Mouse (Mus musculus) macrophage (primary cell): ENCODE results near the gene Rad9a. TPM values are rescaled to one million over a fixed set of nuclear protein-coding genes. Genes with fewer than 3 reads are reported as not detected.
A peak's percentile ranks its signal among the peaks of the same experiment; 100 is the strongest.

Source experiments
- H3K27ac ChIP-seq: fragments of 350-480 bp; formaldehyde crosslinking; 2 replicates; pipeline ENCODE4 v1.9.0; 2021
- H3K36me3 ChIP-seq: fragments of 350-480 bp; formaldehyde crosslinking; 2 replicates; pipeline ENCODE4 v1.9.0; 2021; ENCODE audit errors: inconsistent target
- H3K4me3 ChIP-seq: fragments of 350-480 bp; formaldehyde crosslinking; 2 replicates; pipeline ENCODE4 v1.9.0; 2021; ENCODE audit errors: inconsistent target
- H3K79me2 ChIP-seq: fragments of 350-480 bp; formaldehyde crosslinking; 2 replicates; pipeline ENCODE4 v1.9.0; 2021; ENCODE audit errors: inconsistent target
- WGBS: methylation state at CpG from one replicate; pipeline ENCODE4 v1.1.7; 2026; ENCODE audit warnings: inconsistent platforms; ENCODE audit not compliant: missing documents; 5-methylcytosine and 5-hydroxymethylcytosine counted together
- polyA plus RNA-seq: library from polyadenylated mRNA; stranded (reverse); fragments of 250-400 nt; gene quantifications from 3 replicates; pipeline ENCODE4 v1.2.4, GENCODE M21; 2018; ENCODE audit warnings: inconsistent platforms

Rad9a gene
- polyA plus RNA-seq, 1 experiment from 2014 or later: 16.7 TPM

DNA sequence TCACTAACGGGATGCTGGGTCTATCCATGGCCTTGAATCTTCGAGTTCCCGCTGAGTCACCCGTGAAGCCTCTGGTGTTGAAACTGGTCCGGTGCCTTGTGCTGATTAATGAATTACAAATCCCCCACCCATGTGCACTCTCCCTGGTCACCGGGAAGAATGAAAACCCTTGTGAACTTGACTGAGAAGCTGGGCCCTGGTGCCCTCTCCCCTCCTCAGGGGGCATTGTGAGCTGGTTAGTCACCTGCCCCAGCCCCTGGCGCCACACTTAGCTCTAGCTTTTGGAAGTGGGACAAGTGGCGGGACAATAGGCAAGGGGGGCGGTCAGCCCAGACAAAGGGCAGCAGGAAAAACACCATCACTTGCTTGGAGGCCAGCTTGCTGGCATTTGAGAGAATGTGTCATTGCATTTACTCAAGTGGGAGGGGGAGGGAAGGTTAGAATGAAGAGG is 12.1 kb upstream of the Rad9a start:
- Histone ChIP-seq H3K79me2 (no peaks in the 10 kb centered on the region), H3K36me3 (no peaks in the 10 kb centered on the region), H3K27ac (no peak overlapping the region), H3K4me3 (no peak overlapping the region)
- WGBS: 8% methylated on average over 9 of the region's 9 CpGs

DNA sequence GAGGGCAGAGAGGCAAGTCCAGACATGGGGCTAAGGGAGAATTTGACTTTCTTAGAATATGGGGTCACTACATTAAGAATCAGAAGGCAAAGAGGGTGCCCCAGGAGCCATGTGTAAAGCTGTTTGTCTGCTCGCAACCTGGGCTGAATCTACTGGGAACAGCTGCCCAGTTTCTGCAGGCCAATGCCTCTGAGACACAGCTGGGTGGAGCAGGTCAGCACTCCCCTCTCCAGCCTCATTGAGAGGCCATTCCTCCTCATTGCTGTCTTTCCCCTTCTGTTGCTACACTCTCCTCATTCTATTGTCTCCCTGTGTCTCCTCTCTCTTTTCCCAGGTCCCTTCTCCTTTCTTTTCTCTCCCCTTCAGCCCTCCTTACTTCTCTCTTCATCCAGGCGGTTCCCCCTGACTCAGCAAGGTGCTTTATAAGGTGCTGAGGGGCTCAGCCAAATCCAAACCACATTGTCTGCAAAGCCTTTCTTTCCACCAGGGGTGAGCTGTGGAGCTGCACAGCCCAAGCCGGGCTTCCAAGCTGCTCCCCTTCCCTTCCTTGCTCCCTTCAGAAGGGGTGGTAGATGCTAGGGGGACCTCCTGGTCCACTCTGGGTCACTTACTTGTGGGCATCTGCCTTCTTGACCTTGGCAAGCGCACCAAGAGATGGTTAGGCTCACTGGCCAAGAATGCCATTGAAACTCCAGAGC is 10.6 kb upstream of the Rad9a start:
- Histone ChIP-seq H3K4me3 (no peak overlapping the region), H3K79me2 (no peaks in the 10 kb centered on the region), H3K36me3 (no peaks in the 10 kb centered on the region), H3K27ac (no peak overlapping the region)
- WGBS: 93% methylated on average over 4 of the region's 4 CpGs

DNA sequence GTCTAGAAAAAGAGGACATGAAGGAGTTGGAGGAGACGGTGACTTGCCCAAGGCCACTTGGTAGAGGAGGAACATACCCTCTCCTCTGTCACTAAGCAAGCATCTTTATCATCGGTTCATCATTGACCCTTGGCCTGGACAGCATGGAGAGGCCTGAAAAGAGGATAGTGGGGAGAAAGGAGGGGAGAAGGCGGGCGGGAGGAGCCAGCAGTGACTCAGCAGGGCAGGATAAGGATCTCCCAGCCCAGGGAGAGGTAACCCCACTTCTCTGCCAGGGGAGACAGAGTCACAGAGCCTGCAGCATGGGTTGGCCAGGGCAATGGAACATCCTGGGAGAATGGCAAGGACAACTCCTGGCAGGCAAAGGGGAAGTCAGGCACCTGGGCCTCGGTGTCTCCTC is 7.1 kb upstream of the Rad9a start:
- 69% methylated on average over 4 of the region's 5 CpGs for WGBS
- no peak overlapping the region for H3K27ac ChIP-seq
- H3K36me3 ChIP-seq: no peaks in the 10 kb centered on the region
- H3K79me2 ChIP-seq: no peaks in the 10 kb centered on the region
- no peak overlapping the region for H3K4me3 ChIP-seq

DNA sequence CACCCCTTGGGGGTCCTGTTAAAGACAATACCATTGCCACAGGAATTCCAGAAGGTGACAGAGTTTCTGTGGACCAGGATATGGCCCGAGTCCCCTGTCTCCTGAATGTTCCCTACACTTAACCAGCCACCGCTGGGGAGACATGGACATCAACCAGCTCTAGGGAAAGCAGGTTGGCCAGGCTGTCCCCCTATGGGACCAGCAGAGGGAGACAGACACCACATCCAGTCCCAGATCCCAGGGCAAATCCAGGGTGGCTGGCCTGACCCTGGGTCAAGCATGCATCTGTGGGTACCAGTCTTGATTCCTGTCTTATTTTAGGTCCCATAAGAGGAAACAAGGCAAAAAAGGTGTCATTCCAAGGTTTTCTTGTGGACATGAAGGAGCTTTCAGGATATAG is 5.5 kb upstream of the Rad9a start:
- no peaks in the 10 kb centered on the region; the same call in 1 of the 2 replicates for H3K79me2 ChIP-seq
- no peak overlapping the region for H3K27ac ChIP-seq
- 0% methylated on average over 2 of the region's 2 CpGs for WGBS
- no peaks in the 10 kb centered on the region for H3K36me3 ChIP-seq
- no peak overlapping the region for H3K4me3 ChIP-seq

DNA sequence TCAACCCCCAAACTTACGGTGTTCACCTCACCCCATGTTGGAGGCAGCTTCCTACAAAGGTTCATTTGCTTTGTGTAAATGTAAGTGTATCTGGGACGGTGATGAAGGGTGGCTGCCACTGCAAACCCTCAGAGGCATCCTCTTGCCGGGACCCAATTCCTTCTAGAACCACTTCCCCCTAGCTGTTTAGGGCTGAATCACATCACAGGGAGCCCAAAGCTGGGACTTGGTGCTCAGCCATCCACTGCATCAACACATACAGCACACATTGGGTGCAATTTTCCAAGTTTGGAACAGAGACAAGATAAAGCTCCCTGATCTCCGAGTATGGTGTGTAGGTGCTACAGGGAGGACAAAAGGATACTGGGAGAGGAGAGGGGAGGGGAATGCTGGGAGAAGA is 3.4 kb upstream of the Rad9a start:
- H3K36me3 ChIP-seq: no peaks in the 10 kb centered on the region
- H3K79me2 ChIP-seq: peaks cover 15% of the 10 kb centered on the region
- H3K27ac ChIP-seq: no peak overlapping the region
- 63% methylated on average over 3 of the region's 4 CpGs for WGBS
- no peak overlapping the region for H3K4me3 ChIP-seq

DNA sequence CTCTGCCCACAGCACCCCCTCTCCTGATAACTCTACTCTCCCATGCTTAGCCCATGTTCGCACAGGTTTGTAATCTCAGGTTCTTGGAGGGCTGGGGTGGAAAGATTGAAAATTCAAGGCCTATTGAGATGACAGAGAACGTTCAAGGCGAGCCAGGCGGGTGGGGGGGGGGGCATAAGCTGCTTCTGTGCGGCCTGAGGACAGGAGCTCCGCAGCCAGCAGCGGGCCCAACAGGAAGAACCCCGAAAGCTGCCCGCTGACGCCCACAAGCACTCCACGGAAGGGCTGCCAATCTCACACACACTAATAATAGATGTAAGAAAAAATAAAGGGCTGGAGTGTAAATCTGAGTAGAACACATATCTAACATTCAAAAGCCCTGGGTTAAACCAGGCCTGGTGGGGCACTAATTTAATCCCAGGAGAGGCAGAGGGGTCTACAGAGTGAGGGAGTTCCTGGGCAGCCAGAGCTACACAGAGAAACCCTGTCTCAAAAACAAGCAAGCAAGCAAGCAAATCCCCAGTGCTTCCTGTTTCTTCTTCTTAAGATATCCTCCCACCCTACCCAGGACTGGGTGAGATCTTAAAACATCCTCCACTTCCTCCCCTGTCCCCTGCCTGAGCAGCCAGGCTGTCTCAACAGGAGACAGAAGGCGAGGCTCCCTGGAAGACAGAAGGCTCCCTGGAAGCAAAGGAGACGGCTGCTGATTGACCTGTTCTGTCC is 2.3 kb upstream of the Rad9a start:
- Histone ChIP-seq H3K27ac (peak overlapping the region; percentile 56), H3K36me3 (no peaks in the 10 kb centered on the region), H3K4me3 (no peak overlapping the region), H3K79me2 (peaks cover 22% of the 10 kb centered on the region)
- WGBS: 15% methylated on average over 8 of the region's 13 CpGs

DNA sequence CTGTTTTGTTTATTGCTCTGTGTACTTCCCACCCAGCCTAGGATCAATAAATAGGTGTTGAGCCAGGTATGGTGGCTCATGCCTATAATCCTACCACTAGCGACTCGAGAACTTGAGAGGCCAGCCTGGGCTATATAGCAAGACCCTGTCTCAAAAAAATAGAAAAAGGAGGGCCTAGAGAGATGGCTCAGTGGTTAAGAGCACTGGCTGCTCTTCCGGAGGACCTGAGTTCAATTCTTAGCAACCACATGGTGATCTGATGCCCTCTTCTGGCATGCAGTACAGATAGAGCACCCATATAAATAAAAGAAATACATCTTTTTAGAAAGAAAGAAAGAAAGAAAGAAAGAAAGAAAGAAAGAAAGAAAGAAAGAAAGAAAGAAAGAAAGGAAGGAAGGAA is 1.7 kb upstream of the Rad9a start:
- Histone ChIP-seq H3K4me3 (no peak overlapping the region), H3K79me2 (peaks cover 22% of the 10 kb centered on the region), H3K27ac (peak overlapping the region; percentile 56), H3K36me3 (0 out of 2 replicates have a peak, but pooled peaks cover 1% of the 10 kb centered on the region)
- WGBS: 24% methylated on average over 3 of the region's 3 CpGs

DNA sequence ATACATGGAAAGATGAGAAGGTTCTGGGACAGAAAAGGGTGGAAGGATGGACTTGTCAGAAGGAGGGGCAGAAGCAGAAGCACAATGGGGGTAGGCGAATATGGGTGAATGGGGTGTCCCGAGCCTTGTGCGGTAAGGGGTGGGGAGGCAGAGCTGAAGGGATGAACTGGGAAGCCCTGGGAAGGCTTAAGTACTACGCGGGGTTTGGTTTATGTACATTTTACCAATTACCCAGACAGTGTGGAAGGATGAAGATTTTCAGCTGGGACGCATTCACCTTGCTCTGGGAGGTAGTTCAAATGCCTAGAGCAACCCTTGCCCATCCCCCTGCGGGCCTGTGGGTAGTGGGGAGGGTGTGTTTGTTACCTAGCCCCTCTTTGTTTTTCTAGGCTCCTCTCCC is 687 bp upstream of the Rad9a start:
- Histone ChIP-seq H3K79me2 (peaks cover 22% of the 10 kb centered on the region), H3K4me3 (peak overlapping the region; percentile 91), H3K36me3 (0 out of 2 replicates have a peak, but pooled peaks cover 11% of the 10 kb centered on the region), H3K27ac (peak overlapping the region; percentile 82)
- 62% methylated on average over 7 of the region's 7 CpGs for WGBS

DNA sequence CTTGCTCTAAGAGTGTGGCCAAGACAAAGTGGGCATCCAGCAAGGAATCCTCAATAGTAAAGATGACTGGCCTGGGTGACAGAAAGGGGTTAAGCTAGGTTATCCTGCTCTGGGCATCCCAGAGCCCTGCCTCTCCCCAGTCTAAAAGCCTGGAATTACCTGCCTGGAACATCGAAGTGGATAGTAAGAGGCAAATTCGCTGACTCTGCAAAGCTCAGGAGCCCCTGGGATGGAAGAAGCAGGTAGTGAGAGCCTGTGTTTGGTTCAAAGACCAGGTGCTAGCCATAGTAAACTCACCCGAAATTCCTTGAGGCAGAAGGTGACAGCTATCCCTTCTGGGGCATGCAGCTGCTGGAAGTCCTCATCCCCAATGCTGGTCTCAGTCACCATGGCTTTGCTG is 4.3 kb downstream of the Rad9a start:
- H3K79me2 ChIP-seq: peaks cover 60% of the 10 kb centered on the region
- H3K27ac ChIP-seq: no peak overlapping the region
- peaks cover 47% of the 10 kb centered on the region for H3K36me3 ChIP-seq
- H3K4me3 ChIP-seq: no peak overlapping the region
- WGBS: 93% methylated on average over 3 of the region's 3 CpGs

DNA sequence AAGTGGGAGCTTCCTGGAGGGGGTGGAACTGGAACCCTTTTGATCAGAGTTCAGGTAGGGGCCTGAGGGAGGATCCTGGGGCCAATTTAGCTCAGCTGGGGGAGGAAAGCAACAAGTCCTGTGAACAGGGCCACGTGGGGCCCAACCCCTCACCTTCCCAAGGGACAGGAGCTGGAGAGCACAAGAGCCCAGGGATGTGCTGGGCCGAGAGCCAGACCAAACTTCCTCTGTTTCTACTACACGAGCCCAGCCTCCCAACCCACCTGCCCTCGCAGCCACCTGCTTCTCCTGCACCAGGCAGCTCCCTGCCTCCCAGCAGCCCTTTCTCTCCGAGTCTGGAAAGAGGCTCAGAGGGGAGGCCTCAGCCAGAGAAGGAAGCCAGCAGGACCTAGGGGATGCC is 4.9 kb downstream of the Rad9a start:
- H3K4me3 ChIP-seq: no peak overlapping the region
- peaks cover 47% of the 10 kb centered on the region for H3K36me3 ChIP-seq
- H3K79me2 ChIP-seq: peaks cover 60% of the 10 kb centered on the region
- 32% methylated on average over 5 of the region's 5 CpGs for WGBS
- no peak overlapping the region for H3K27ac ChIP-seq

DNA sequence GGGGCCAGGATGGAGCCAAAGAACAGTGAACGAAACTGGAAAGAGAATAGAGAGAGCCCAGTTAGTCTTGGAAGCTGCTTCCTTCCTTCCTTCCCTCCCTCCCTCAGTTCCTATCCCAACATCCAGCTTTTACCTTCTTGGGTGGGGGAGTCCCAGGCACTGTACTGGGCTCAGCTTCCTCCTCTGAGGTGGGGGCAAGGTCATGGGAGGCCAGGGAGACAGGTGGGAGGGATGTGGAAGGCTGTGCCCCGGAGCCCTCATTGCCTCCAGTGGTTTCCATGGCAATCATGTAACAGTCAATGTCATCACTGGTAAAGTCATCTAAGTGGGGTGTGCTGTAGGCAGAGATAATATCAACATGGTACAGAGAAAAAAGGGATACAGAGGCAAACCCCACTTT is 5.4 kb downstream of the Rad9a start:
- H3K4me3 ChIP-seq: no peak overlapping the region
- 74% methylated on average over 2 of the region's 2 CpGs for WGBS
- peaks cover 47% of the 10 kb centered on the region for H3K36me3 ChIP-seq
- H3K79me2 ChIP-seq: peaks cover 57% of the 10 kb centered on the region
- H3K27ac ChIP-seq: no peak overlapping the region

DNA sequence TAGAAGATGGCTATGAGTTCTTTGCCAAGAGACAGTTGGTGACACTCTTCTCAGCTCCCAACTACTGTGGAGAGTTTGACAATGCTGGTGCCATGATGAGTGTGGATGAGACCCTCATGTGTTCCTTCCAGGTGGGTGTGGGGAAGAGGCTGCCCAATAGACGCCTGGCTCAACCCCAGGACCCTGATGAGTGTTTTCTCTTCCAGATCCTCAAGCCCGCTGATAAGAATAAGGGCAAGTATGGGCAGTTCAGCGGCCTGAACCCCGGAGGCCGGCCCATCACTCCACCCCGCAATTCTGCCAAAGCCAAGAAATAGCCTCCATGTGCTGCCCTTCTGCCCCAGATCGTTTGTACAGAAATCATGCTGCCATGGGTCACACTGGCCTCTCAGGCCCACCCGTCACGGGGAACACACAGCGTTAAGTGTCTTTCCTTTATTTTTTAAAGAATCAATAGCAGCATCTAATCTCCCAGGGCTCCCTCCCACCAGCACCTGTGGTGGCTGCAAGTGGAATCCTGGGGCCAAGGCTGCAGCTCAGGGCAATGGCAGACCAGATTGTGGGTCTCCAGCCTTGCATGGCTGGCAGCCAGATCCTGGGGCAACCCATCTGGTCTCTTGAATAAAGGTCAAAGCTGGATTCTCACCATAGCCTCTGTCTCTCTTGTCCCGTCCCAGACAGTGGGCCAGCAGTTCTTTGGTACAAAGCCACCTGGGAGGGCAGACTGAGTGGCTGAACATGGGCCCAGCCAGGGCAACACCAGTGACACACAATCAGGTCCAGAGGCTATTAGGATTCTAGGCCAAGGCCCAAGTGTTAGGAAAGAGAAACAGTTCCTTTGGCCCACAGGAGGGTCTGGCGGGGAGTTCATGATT is 6.4 kb downstream of the Rad9a start:
- peaks cover 47% of the 10 kb centered on the region for H3K36me3 ChIP-seq
- no peak overlapping the region for H3K4me3 ChIP-seq
- peaks cover 47% of the 10 kb centered on the region for H3K79me2 ChIP-seq
- H3K27ac ChIP-seq: no peak overlapping the region
- WGBS: 91% methylated on average over 12 of the region's 12 CpGs

DNA sequence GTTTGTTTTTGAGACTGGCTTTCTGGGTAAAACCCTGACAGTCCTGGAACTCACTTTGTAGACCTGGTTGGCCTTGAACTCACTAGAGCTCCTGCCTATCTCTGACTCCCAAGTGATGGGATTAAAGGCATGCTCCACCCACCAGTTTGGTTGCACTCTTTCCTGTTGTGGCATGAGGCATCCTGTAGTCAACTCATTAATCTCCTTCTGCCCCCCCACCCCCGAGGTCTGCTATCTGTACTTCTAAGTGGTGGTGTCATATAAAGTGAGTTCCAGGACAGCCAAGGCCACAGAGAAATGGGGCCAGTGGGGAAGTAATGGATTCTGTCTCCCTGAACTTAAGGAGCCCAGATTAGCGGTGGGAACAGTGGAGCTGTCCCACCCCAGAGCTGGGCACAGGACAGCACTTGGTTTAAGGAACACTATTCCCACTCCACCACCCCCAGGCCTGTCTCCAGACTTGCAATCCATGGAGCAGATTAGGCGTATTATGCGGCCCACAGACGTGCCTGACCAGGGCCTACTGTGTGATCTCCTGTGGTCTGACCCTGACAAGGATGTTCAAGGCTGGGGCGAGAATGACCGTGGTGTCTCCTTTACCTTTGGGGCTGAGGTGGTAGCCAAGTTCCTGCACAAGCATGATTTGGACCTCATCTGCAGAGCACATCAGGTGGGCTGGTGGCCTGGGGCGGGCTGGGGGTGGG is 7.3 kb downstream of the Rad9a start:
- no peak overlapping the region for H3K27ac ChIP-seq
- H3K79me2 ChIP-seq: peaks cover 39% of the 10 kb centered on the region
- peaks cover 47% of the 10 kb centered on the region for H3K36me3 ChIP-seq
- H3K4me3 ChIP-seq: no peak overlapping the region
- 84% methylated on average over 8 of the region's 8 CpGs for WGBS

DNA sequence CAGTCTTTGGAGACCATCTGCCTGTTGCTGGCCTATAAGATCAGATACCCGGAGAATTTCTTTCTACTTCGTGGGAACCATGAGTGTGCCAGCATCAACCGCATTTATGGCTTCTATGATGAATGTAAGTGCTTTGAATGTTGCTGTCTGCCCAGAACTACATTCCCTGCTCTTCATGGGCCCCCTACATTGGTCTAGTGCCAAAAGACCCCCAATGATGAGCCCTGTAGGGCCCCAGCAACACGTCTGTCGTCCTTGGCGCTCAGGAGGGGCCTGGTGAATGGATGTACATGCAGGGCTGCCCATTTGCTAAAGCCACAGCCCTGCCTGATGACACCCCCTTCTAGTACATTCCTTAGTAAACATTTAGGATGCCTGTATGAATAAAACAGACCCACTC is 8.3 kb downstream of the Rad9a start:
- WGBS: 64% methylated on average over 6 of the region's 6 CpGs
- Histone ChIP-seq H3K36me3 (peaks cover 45% of the 10 kb centered on the region), H3K79me2 (peaks cover 39% of the 10 kb centered on the region), H3K4me3 (peak overlapping the region; percentile 99), H3K27ac (peak overlapping the region; percentile 76; the same call in 1 of the 2 replicates)
